Mouse (Mus musculus): ENCODE results near the gene Rasa2.

GRCm38 (mm10) chr9:96639451-96639850 is 8.0 kb upstream of the Rasa2 start:
- TF ChIP-seq MAFK (IDR thresholded peaks at IDR 0.05; ENCODE audit: insufficient read depth, low read depth, low read length) (no peak), CHD2 (IDR thresholded peaks at IDR 0.05; ENCODE audit: low read depth, low read length) (no peak), ZC3H11A (IDR thresholded peaks at IDR 0.05; ENCODE audit: borderline replicate concordance, low read depth, low read length) (no peak), HCFC1 (IDR thresholded peaks at IDR 0.05; ENCODE audit: borderline replicate concordance, insufficient read depth, low read length) (no peak)

Data from ES-E14 (cell line).